Mouse (Mus musculus): ENCODE results near the gene Doc2a. TPM values are rescaled to one million over a fixed set of nuclear protein-coding genes. Genes with fewer than 3 reads are reported as not detected.
"Not testable (repeated sequence)": the region's sequence is repeated elsewhere in the genome, so short reads cannot be mapped to it uniquely, and the experiment has no call there.

Doc2a gene
- polyA plus RNA-seq, 1 experiment = not detected

DNA sequence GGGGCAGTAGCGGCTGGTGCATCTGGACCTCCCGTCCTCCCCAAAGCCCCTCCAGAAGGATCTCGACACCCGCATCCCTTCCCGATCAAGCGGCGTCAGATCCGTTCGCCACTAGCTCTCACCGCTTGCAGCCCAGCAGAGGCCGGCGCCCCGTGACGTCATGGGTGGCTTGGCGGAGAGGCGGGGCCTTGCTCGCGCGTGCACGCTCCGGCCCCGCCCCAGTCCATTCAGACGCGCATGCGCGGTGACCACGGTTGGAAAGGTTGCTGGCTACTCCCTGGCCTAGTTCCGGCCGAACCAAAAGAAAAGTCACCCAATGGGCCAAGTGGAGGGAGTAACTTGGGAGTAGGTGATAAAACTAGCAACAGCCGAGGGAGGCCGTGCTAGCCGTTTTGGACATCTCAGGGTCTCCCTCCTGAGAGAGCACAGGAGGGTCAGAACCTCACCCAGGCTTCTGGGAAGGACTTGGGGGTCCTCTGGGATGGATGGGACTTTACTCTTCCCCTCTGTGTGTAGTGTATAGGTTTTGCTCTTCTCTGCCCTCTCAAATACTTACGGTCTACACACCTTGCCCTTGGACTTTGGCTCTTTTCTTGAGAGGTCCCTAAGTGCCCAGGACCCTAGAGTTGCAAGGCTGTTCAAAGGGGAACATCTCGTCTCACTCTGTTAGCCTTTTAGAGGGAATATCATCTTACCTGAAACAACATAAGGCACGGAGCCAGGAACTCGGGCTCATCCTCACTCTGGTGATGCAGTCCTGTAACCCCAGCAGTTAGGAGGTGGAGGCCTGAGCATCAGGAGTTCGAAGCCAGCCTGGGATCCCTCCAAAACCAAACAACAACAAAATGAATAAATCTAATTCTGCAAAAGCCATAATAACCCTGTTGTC lies 51.1 kb downstream of the Doc2a start:
- H3K4me1 ChIP-seq (ENCODE audit: control insufficient read depth, insufficient read depth, low read length) = peaks cover 10% of the 10 kb centered on the region
- H3K27ac ChIP-seq (ENCODE audit: insufficient read depth, low read depth, low read length) = peak overlapping the region; percentile 91
- H3K4me3 ChIP-seq (ENCODE audit: insufficient read depth, low read depth, low read length) = peak overlapping the region; percentile 84
- WGBS = 12% methylated on average over 37 of the region's 37 CpGs
- no peak for TF ChIP-seq CTCF (IDR thresholded peaks at IDR 0.05; ENCODE audit: insufficient read depth, low read depth, low read length)
- peak; percentile 91 for TF ChIP-seq POLR2A (IDR thresholded peaks at IDR 0.05; ENCODE audit: insufficient read depth, low read depth, low read length)

GRCm38 (mm10) chr7:126899781-126900180 lies 52.6 kb downstream of the Doc2a start:
- not testable (repeated sequence) for H3K4me3 ChIP-seq (ENCODE audit: insufficient read depth, low read depth, low read length); H3K4me1 ChIP-seq (ENCODE audit: control insufficient read depth, insufficient read depth, low read length); H3K27ac ChIP-seq (ENCODE audit: insufficient read depth, low read depth, low read length)
- WGBS = 94% methylated on average over 8 of the region's 9 CpGs

Other genes with a start within 250 kb of the Doc2a start
- not detected in 2 replicates for gene Nupr1, start 216.6 kb upstream of the Doc2a start, polyA plus RNA-seq (2012; ENCODE audit: insufficient read depth, insufficient read length, low replicate concordance, missing spikeins)
- gene Sgf29, start 198.1 kb upstream of the Doc2a start, polyA plus RNA-seq (2012; ENCODE audit: insufficient read depth, insufficient read length, low replicate concordance, missing spikeins) = not detected in 2 replicates
- gene Sult1a1, start 171.0 kb upstream of the Doc2a start, polyA plus RNA-seq (2012; ENCODE audit: insufficient read depth, insufficient read length, low replicate concordance, missing spikeins) = not detected in 2 replicates
- gene Bola2, start 152.0 kb upstream of the Doc2a start, polyA plus RNA-seq (2012; ENCODE audit: insufficient read depth, insufficient read length, low replicate concordance, missing spikeins) = not detected in 2 replicates
- not detected in 2 replicates for gene Slx1b, start 151.6 kb upstream of the Doc2a start, polyA plus RNA-seq (2012; ENCODE audit: insufficient read depth, insufficient read length, low replicate concordance, missing spikeins)
- 309 and 598 TPM in 2 replicates for gene Coro1a, start 139.6 kb upstream of the Doc2a start, polyA plus RNA-seq (2012; ENCODE audit: insufficient read depth, insufficient read length, low replicate concordance, missing spikeins)
- 208 and 343 TPM in 2 replicates for gene Mapk3, start 87.8 kb upstream of the Doc2a start, polyA plus RNA-seq (2012; ENCODE audit: insufficient read depth, insufficient read length, low replicate concordance, missing spikeins)
- gene Gdpd3, start 81.1 kb upstream of the Doc2a start, polyA plus RNA-seq (2012; ENCODE audit: insufficient read depth, insufficient read length, low replicate concordance, missing spikeins) = not detected in 2 replicates
- gene Ypel3, start 70.5 kb upstream of the Doc2a start, polyA plus RNA-seq (2012; ENCODE audit: insufficient read depth, insufficient read length, low replicate concordance, missing spikeins) = not detected in 2 replicates
- gene Tbx6, start 65.9 kb upstream of the Doc2a start, polyA plus RNA-seq (2012; ENCODE audit: insufficient read depth, insufficient read length, low replicate concordance, missing spikeins) = not detected in 2 replicates
- gene Ppp4c, start 54.9 kb upstream of the Doc2a start, polyA plus RNA-seq (2012; ENCODE audit: insufficient read depth, insufficient read length, low replicate concordance, missing spikeins) = not detected in 2 replicates
- gene Fam57b, start 49.7 kb upstream of the Doc2a start, polyA plus RNA-seq (2012; ENCODE audit: insufficient read depth, insufficient read length, low replicate concordance, missing spikeins) = not detected in 2 replicates
- gene 4930451I11Rik, start 15.8 kb upstream of the Doc2a start, polyA plus RNA-seq (2012; ENCODE audit: insufficient read depth, insufficient read length, low replicate concordance, missing spikeins) = not detected in 2 replicates
- not detected in 2 replicates for gene Hirip3, start 14.6 kb downstream of the Doc2a start, polyA plus RNA-seq (2012; ENCODE audit: insufficient read depth, insufficient read length, low replicate concordance, missing spikeins)
- gene Ino80e, start 15.0 kb downstream of the Doc2a start, polyA plus RNA-seq (2012; ENCODE audit: insufficient read depth, insufficient read length, low replicate concordance, missing spikeins) = not detected in 2 replicates
- gene Taok2, start 37.3 kb downstream of the Doc2a start, polyA plus RNA-seq (2012; ENCODE audit: insufficient read depth, insufficient read length, low replicate concordance, missing spikeins) = not detected in 2 replicates
- gene Tmem219, start 75.5 kb downstream of the Doc2a start, polyA plus RNA-seq (2012; ENCODE audit: insufficient read depth, insufficient read length, low replicate concordance, missing spikeins) = not detected in 2 replicates
- not detected in 2 replicates for gene Kctd13, start 81.5 kb downstream of the Doc2a start, polyA plus RNA-seq (2012; ENCODE audit: insufficient read depth, insufficient read length, low replicate concordance, missing spikeins)
- gene Asphd1, start 102.2 kb downstream of the Doc2a start, polyA plus RNA-seq (2012; ENCODE audit: insufficient read depth, insufficient read length, low replicate concordance, missing spikeins) = not detected in 2 replicates
- not detected in 2 replicates for gene Sez6l2, start 103.1 kb downstream of the Doc2a start, polyA plus RNA-seq (2012; ENCODE audit: insufficient read depth, insufficient read length, low replicate concordance, missing spikeins)
- 241 TPM in 1 of 2 replicates, not detected in the other for gene Cdipt, start 128.5 kb downstream of the Doc2a start, polyA plus RNA-seq (2012; ENCODE audit: insufficient read depth, insufficient read length, low replicate concordance, missing spikeins)
- not detected in 2 replicates for gene Cdiptos, start 128.7 kb downstream of the Doc2a start, polyA plus RNA-seq (2012; ENCODE audit: insufficient read depth, insufficient read length, low replicate concordance, missing spikeins)
- not detected in 2 replicates for gene Mvp, start 167.2 kb downstream of the Doc2a start, polyA plus RNA-seq (2012; ENCODE audit: insufficient read depth, insufficient read length, low replicate concordance, missing spikeins)
- gene Pagr1b, start 169.1 kb downstream of the Doc2a start, polyA plus RNA-seq (2012; ENCODE audit: insufficient read depth, insufficient read length, low replicate concordance, missing spikeins) = not detected in 2 replicates
- not detected in 2 replicates for gene Pagr1a, start 169.9 kb downstream of the Doc2a start, polyA plus RNA-seq (2012; ENCODE audit: insufficient read depth, insufficient read length, low replicate concordance, missing spikeins)
- gene Gm42742, start 173.7 kb downstream of the Doc2a start, polyA plus RNA-seq (2012; ENCODE audit: insufficient read depth, insufficient read length, low replicate concordance, missing spikeins) = not detected in 2 replicates
- gene Prrt2, start 173.8 kb downstream of the Doc2a start, polyA plus RNA-seq (2012; ENCODE audit: insufficient read depth, insufficient read length, low replicate concordance, missing spikeins) = not detected in 2 replicates
- gene Maz, start 179.6 kb downstream of the Doc2a start, polyA plus RNA-seq (2012; ENCODE audit: insufficient read depth, insufficient read length, low replicate concordance, missing spikeins) = 437 and 572 TPM in 2 replicates
- gene Kif22, start 195.1 kb downstream of the Doc2a start, polyA plus RNA-seq (2012; ENCODE audit: insufficient read depth, insufficient read length, low replicate concordance, missing spikeins) = not detected in 2 replicates
- not detected in 2 replicates for gene Zg16, start 239.9 kb downstream of the Doc2a start, polyA plus RNA-seq (2012; ENCODE audit: insufficient read depth, insufficient read length, low replicate concordance, missing spikeins)
- not detected in 2 replicates for gene AI467606, start 243.9 kb downstream of the Doc2a start, polyA plus RNA-seq (2012; ENCODE audit: insufficient read depth, insufficient read length, low replicate concordance, missing spikeins)